Mouse (Mus musculus) forebrain, embryonic 11.5 days (tissue): Measurements from ENCODE around the gene Selenom. TPM values are rescaled to one million over a fixed set of nuclear protein-coding genes. Genes with fewer than 3 reads are reported as not detected.

Source experiments
- ATAC-seq: fragments of 200-750 bp; cut with Nextera tagmentation; replicated peaks from 2 replicates; pipeline ENCODE4 v1.8.0; 2017; ENCODE audit warnings: moderate TSS enrichment; ENCODE audit not compliant: low FRiP score
- DNase-seq: peaks from one replicate; pipeline ENCODE4 v3.0.0-alpha.2; 2017; ENCODE audit warnings: low spot score
- H3K27ac ChIP-seq: fragments of 300-500 bp; sonication (generic); 2 replicates; pipeline ENCODE4 v1.5.1; 2014; ENCODE audit warnings: low read depth, low read length
- H3K27me3 ChIP-seq: fragments of 300-500 bp; sonication (generic); 2 replicates; pipeline ENCODE4 v1.6.1; 2014; ENCODE audit warnings: mild to moderate bottlenecking, low read length, mixed read lengths; ENCODE audit not compliant: control insufficient read depth, insufficient read depth
- H3K36me3 ChIP-seq: fragments of 300-500 bp; sonication (generic); 2 replicates; pipeline ENCODE4 v1.6.1; 2014; ENCODE audit warnings: mild to moderate bottlenecking, low read length, moderate library complexity, mixed read lengths; ENCODE audit not compliant: control insufficient read depth, insufficient read depth
- H3K4me1 ChIP-seq: fragments of 300-500 bp; sonication (generic); replicated peaks from 2 replicates; pipeline ENCODE4 v1.6.1; 2014; ENCODE audit warnings: low read length, mixed read lengths; ENCODE audit not compliant: control insufficient read depth, insufficient read depth
- H3K4me2 ChIP-seq: fragments of 300-500 bp; sonication (generic); 2 replicates; pipeline ENCODE4 v1.6.1; 2014; ENCODE audit warnings: low read depth, mild to moderate bottlenecking, low read length, moderate library complexity, mixed read lengths; ENCODE audit not compliant: severe bottlenecking
- H3K4me3 ChIP-seq: fragments of 300-500 bp; sonication (generic); 2 replicates; pipeline ENCODE4 v1.5.1; 2014; ENCODE audit warnings: low read depth, low read length
- H3K9ac ChIP-seq: fragments of 300-500 bp; sonication (generic); 2 replicates; pipeline ENCODE4 v1.6.1; 2014; ENCODE audit warnings: low read length
- H3K9me3 ChIP-seq: fragments of 300-500 bp; sonication (generic); 2 replicates; pipeline ENCODE4 v1.6.1; 2016; ENCODE audit warnings: low read length, mixed read lengths; ENCODE audit not compliant: control insufficient read depth
- WGBS: fragments of 180-500 bp; shearing (Covaris S2); extraction: QIAGEN DNeasy Blood & Tissue Kit; methylation state at CpG from one replicate; pipeline ENCODE4 v1.1.7; 2014; 5-methylcytosine and 5-hydroxymethylcytosine counted together
- polyA plus RNA-seq: library from polyadenylated mRNA; unstranded; fragments of >200 nt; fragmentation: Nextera tagmentation; extraction: Ambion mirVana; gene quantifications from 2 replicates; pipeline ENCODE4 v1.2.1, GENCODE M21; 2014

The Selenom gene
- polyA plus RNA-seq, 1 experiment from 2014 or later = 47.3 TPM

- ATAC-seq (no peak), DNase-seq (no peak)
- H3K27ac ChIP-seq = no peak overlapping the region
- no peak overlapping the region for H3K4me3 ChIP-seq
- H3K27me3 ChIP-seq = no peaks in the 10 kb centered on the region
- no peaks in the 10 kb centered on the region; the same call in 1 of the 2 replicates for H3K9me3 ChIP-seq
- no peaks in the 10 kb centered on the region for H3K36me3 ChIP-seq
- 67% methylated on average over 7 of the region's 7 CpGs for WGBS
- H3K4me2 ChIP-seq = no peak overlapping the region
- no peak overlapping the region for H3K9ac ChIP-seq
- no peaks in the 10 kb centered on the region for H3K4me1 ChIP-seq
Measured at GRCm38 (mm10) chr11:3564451-3564850, 50.0 kb downstream of the Selenom start.

GRCm38 (mm10) chr11:3566018-3566417, 51.5 kb downstream of the Selenom start:
- WGBS = 89% methylated on average over 4 of the region's 4 CpGs
- H3K9ac ChIP-seq = no peak overlapping the region
- H3K27ac ChIP-seq = no peak overlapping the region

More at GRCm38 (mm10) chr11:3566018-3566417, 51.5 kb downstream of the Selenom start:
- H3K36me3 ChIP-seq = no peaks in the 10 kb centered on the region
- no peak overlapping the region for H3K4me3 ChIP-seq
- no peaks in the 10 kb centered on the region for H3K4me1 ChIP-seq
- H3K4me2 ChIP-seq = no peak overlapping the region
- DNase-seq (no peak), ATAC-seq (no peak)
- no peaks in the 10 kb centered on the region for H3K27me3 ChIP-seq
- H3K9me3 ChIP-seq = no peaks in the 10 kb centered on the region; the same call in 1 of the 2 replicates

Other genes starting within 250 kb of the Selenom start
- gene Drg1, start 248.3 kb upstream of the Selenom start, polyA plus RNA-seq = 289 and 299 TPM in 2 replicates
- gene Patz1, start 225.8 kb upstream of the Selenom start, polyA plus RNA-seq = 130 and 131 TPM in 2 replicates
- gene Pik3ip1, start 184.3 kb upstream of the Selenom start, polyA plus RNA-seq = 9.7 and 10.6 TPM in 2 replicates
- gene Limk2, start 105.5 kb upstream of the Selenom start, polyA plus RNA-seq = 51.8 and 63.9 TPM in 2 replicates
- gene Rnf185, start 62.3 kb upstream of the Selenom start, polyA plus RNA-seq = 45.9 and 47.5 TPM in 2 replicates
- 0.45 and 0.92 TPM in 2 replicates for gene Pla2g3, start 26.4 kb upstream of the Selenom start, polyA plus RNA-seq
- gene Inpp5j, start 9.9 kb upstream of the Selenom start, polyA plus RNA-seq = 0.31 and 0.47 TPM in 2 replicates
- 43.8 and 44.3 TPM in 2 replicates for gene Smtn, start 25.9 kb downstream of the Selenom start, polyA plus RNA-seq
- 33.4 and 33.9 TPM in 2 replicates for gene Morc2a, start 134.5 kb downstream of the Selenom start, polyA plus RNA-seq